Mouse (Mus musculus) MEL (cell line): Measurements from ENCODE around the gene Hist1h2br. TPM values are rescaled to one million over a fixed set of nuclear protein-coding genes. Genes with fewer than 3 reads are reported as not detected.
"Not testable (repeated sequence)": the region's sequence is repeated elsewhere in the genome, so short reads cannot be mapped to it uniquely, and the experiment has no call there.

ENCODE experiments used
- DNase-seq: peaks from one replicate; pipeline ENCODE4 v3.0.0; 2011; ENCODE audit warnings: low read depth, low spot score
- H3K27ac ChIP-seq: 2 replicates; pipeline ENCODE4 v1.5.1; 2012; ENCODE audit warnings: low read depth, mild to moderate bottlenecking, control low read depth, low read length, moderate library complexity; ENCODE audit not compliant: control insufficient read depth
- H3K27me3 ChIP-seq, 2 experiments: fragments of 150-350 bp in 1 of 2; sonication (generic) in 1 of 2; 2 replicates each; pipeline ENCODE4 v1.6.1; 2012; ENCODE audit warnings: low read length in 2 of 2, mild to moderate bottlenecking in 2 of 2, improper control_type of control experiment in 1 of 2, moderate library complexity in 1 of 2; ENCODE audit not compliant: insufficient read depth in 2 of 2, control insufficient read depth in 1 of 2
- H3K36me3 ChIP-seq, 2 experiments: 2 replicates each; pipeline ENCODE4 v1.6.1; 2012 to 2014; ENCODE audit warnings: low read length in 2 of 2, improper control_type of control experiment in 1 of 2, inconsistent platforms in 1 of 2, mild to moderate bottlenecking in 1 of 2; ENCODE audit not compliant: insufficient read depth in 2 of 2, control insufficient read depth in 1 of 2
- H3K4me1 ChIP-seq, 2 experiments: fragments of 150-350 bp in 1 of 2; sonication (generic) in 1 of 2; 2 replicates each; pipeline ENCODE4 v1.6.1; 2012; ENCODE audit warnings: low read length in 2 of 2, improper control_type of control experiment in 1 of 2, mild to moderate bottlenecking in 1 of 2; ENCODE audit not compliant: insufficient read depth in 2 of 2, control insufficient read depth in 1 of 2
- H3K4me3 ChIP-seq, 2 experiments: fragments of 150-350 bp in 1 of 2; sonication (generic) in 1 of 2; 2 replicates each; pipeline ENCODE4 v1.5.1; 2012; ENCODE audit warnings: low read depth in 2 of 2, low read length in 2 of 2, mild to moderate bottlenecking in 2 of 2, moderate library complexity in 2 of 2, control low read depth in 1 of 2, improper control_type of control experiment in 1 of 2; ENCODE audit not compliant: control insufficient read depth in 1 of 2, insufficient read depth in 1 of 2
- H3K79me2 ChIP-seq: 2 replicates; pipeline ENCODE4 v1.6.1; 2012; ENCODE audit warnings: mild to moderate bottlenecking, low read length, moderate library complexity; ENCODE audit not compliant: control insufficient read depth, poor library complexity, insufficient read depth
- H3K9ac ChIP-seq: 2 replicates; pipeline ENCODE4 v1.6.1; 2012; ENCODE audit warnings: low read depth, mild to moderate bottlenecking, control low read depth, low read length, moderate library complexity; ENCODE audit not compliant: control insufficient read depth, poor library complexity, severe bottlenecking
- H3K9me3 ChIP-seq: fragments of 150-350 bp; sonication (generic); replicated peaks from 2 replicates; pipeline ENCODE4 v1.6.1; 2012; ENCODE audit warnings: mild to moderate bottlenecking, low read length, improper control_type of control experiment, moderate library complexity; ENCODE audit not compliant: insufficient read depth
- CHD2 ChIP-seq: IDR thresholded peaks from 2 replicates; pipeline ENCODE4 v1.6.1; 2011; ENCODE audit warnings: low read length, improper control_type of control experiment
- EP300 ChIP-seq, 2 experiments: IDR thresholded peaks; 2 replicates each; pipeline ENCODE4 v1.6.1; 2011; ENCODE audit warnings: improper control_type of control experiment in 2 of 2, low read length in 2 of 2, low read depth in 1 of 2, mild to moderate bottlenecking in 1 of 2
- ETS1 ChIP-seq: IDR thresholded peaks from 2 replicates; pipeline ENCODE4 v1.6.1; 2012; ENCODE audit warnings: low read depth, mild to moderate bottlenecking, inconsistent platforms, low read length, improper control_type of control experiment, moderate library complexity
- GATA1 ChIP-seq: IDR thresholded peaks from 2 replicates; pipeline ENCODE4 v1.6.1; 2011; ENCODE audit warnings: low read depth, low read length, improper control_type of control experiment
- HCFC1 ChIP-seq: IDR thresholded peaks from 2 replicates; pipeline ENCODE4 v1.6.1; 2012; ENCODE audit warnings: low read depth, mild to moderate bottlenecking, inconsistent platforms, low read length, improper control_type of control experiment, moderate library complexity
- MAFK ChIP-seq: IDR thresholded peaks from 2 replicates; pipeline ENCODE4 v1.6.1; 2011; ENCODE audit warnings: low read depth, mild to moderate bottlenecking, low read length, improper control_type of control experiment, borderline replicate concordance
- NELFE ChIP-seq: IDR thresholded peaks from 2 replicates; pipeline ENCODE4 v1.6.1; 2011; ENCODE audit warnings: low read depth, low read length, improper control_type of control experiment
- NRF1 ChIP-seq: IDR thresholded peaks from 2 replicates; pipeline ENCODE4 v1.6.1; 2014; ENCODE audit warnings: low read depth, mild to moderate bottlenecking, inconsistent platforms, low read length, improper control_type of control experiment, moderate library complexity; ENCODE audit not compliant: poor library complexity, insufficient read depth, severe bottlenecking
- POLR2A ChIP-seq, 2 experiments: IDR thresholded peaks; 2 replicates each; pipeline ENCODE4 v1.6.1; 2011 to 2012; ENCODE audit warnings: low read length in 2 of 2, mild to moderate bottlenecking in 2 of 2, control low read depth in 1 of 2, improper control_type of control experiment in 1 of 2, low read depth in 1 of 2, moderate library complexity in 1 of 2; ENCODE audit not compliant: control insufficient read depth in 1 of 2, insufficient read depth in 1 of 2, poor library complexity in 1 of 2
- POLR2AphosphoS5 ChIP-seq: IDR thresholded peaks from 2 replicates; pipeline ENCODE4 v1.6.1; 2012; ENCODE audit warnings: low read depth, borderline replicate concordance, mild to moderate bottlenecking, inconsistent platforms, low read length, moderate library complexity, mixed read lengths
- SIN3A ChIP-seq: IDR thresholded peaks from 2 replicates; pipeline ENCODE4 v1.6.1; 2012; ENCODE audit warnings: low read length, improper control_type of control experiment, inconsistent platforms
- TBP ChIP-seq: IDR thresholded peaks from 2 replicates; pipeline ENCODE4 v1.8.0; 2011; ENCODE audit warnings: low read depth, low read length, improper control_type of control experiment
- ZC3H11A ChIP-seq: IDR thresholded peaks from 2 replicates; pipeline ENCODE4 v1.6.1; 2012; ENCODE audit warnings: low read depth, mild to moderate bottlenecking, inconsistent platforms, low read length, improper control_type of control experiment
- ZMIZ1 ChIP-seq: IDR thresholded peaks from 2 replicates; pipeline ENCODE4 v1.6.1; 2012; ENCODE audit warnings: low read depth, mild to moderate bottlenecking, inconsistent platforms, low read length, improper control_type of control experiment, moderate library complexity
- ZNF384 ChIP-seq: IDR thresholded peaks from 2 replicates; pipeline ENCODE4 v1.6.1; 2012; ENCODE audit warnings: low read depth, mild to moderate bottlenecking, inconsistent platforms, low read length, improper control_type of control experiment
- polyA plus RNA-seq, 2 experiments: library from polyadenylated mRNA; stranded (reverse) in 1 of 2; unstranded in 1 of 2; fragments of >175 nt in 1 of 2; fragments of >200 nt in 1 of 2; gene quantifications; 2 replicates each; pipeline versions ENCODE4 v1.2.1 to v1.2.4; 2012; ENCODE audit warnings: low replicate concordance in 2 of 2, low read depth in 1 of 2; ENCODE audit not compliant: insufficient read length in 2 of 2, insufficient read depth in 1 of 2, missing spikeins in 1 of 2
- total RNA-seq: library from RNA; depleted of rRNA; stranded (reverse); fragments of 300-350 nt; gene quantifications from 2 replicates; pipeline ENCODE4 v1.2.3, GENCODE M21; 2012

The Hist1h2br gene
- total and polyA plus RNA-seq, 3 experiments = 6.0 to 2,013 TPM; not detected in 1

DNA sequence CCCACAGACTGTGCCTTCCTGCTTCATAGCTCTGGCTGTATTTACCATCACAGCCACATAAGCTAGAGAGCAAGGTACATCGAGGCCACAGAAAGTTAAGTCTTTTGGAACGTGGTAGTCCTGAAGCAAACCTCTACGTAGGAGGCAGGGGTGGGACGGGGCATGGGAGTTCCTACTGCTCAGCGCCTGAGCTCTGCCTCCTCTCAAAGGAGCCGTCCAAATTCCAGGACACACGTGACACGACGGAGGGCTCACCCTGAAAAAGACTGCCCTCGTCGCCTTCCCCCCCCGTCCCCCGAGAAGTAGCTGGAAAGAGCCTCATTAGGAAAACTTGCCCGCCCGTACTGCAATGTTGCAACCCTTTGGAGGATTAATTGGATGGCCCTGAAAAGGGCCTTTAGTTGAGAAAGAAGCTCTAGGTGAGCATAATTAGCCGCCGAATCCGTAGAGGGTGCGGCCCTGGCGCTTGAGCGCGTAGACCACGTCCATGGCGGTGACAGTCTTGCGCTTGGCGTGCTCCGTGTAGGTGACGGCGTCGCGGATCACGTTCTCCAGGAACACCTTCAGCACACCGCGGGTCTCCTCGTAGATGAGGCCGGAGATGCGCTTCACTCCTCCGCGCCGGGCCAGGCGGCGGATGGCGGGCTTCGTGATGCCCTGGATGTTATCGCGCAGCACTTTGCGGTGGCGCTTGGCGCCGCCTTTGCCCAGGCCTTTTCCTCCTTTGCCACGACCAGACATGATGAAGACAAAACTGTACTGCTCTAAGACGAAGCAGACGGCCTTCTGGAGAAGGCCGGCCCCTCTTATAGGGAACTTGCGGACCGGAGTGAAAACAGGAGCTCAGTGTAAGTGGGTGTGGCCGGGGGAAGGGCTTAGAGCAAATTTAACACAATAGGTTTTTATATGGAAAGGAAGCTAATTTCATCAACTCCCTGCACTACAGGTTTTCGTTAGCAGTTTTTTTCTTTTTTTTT, 1.8 kb upstream of the Hist1h2br start, which contains the start of gene Hist1h4n:
TSS of gene Hist1h4n (minus strand) at position 779 of the 977 bp plus-strand sequence.
- 0 out of 2 replicates have a peak, but pooled peaks have one; percentile 41 for TF ChIP-seq ZMIZ1
- TF ChIP-seq POLR2A (IDR thresholded peaks at IDR 0.05; ENCODE audit: control insufficient read depth in 1 of 2, insufficient read depth in 1 of 2, low read depth in 1 of 2, low read length in 2 of 2, poor library complexity in 1 of 2) = peak; percentile 20 to 51; a peak in 2 of 4 replicates
- DNase-seq, H3K27me3 ChIP-seq, H3K9ac ChIP-seq, H3K4me1 ChIP-seq, H3K4me3 ChIP-seq, H3K9me3 ChIP-seq, H3K36me3 ChIP-seq, H3K79me2 ChIP-seq: not testable (repeated sequence)
- peak within 1 kb of the TSS; percentile 28; the same call in 1 of the 2 replicates for H3K27ac ChIP-seq

DNA sequence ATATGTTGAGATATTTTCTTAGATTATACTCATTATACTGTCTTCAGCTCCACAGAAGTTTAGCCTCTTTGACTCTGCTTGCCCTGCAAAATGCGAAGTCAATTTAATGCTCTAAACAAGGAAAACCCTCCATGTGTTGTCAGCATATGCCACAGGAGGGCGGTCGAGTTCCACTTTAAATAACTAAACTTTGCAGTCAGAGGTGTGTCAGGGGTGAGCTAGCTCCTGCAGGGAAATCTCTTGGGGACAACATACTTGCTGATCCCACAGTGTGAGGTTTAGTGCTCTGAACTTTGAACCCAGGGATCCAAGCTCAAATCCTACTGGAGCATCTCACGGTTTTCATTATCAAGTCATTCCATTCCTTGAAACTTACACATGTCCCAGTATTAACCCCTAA, 7.0 kb downstream of the Hist1h2br start:
- not testable (repeated sequence) for H3K27ac ChIP-seq, H3K27me3 ChIP-seq, H3K9ac ChIP-seq, H3K79me2 ChIP-seq, H3K4me3 ChIP-seq, H3K4me1 ChIP-seq, H3K36me3 ChIP-seq, H3K9me3 ChIP-seq, DNase-seq

DNA sequence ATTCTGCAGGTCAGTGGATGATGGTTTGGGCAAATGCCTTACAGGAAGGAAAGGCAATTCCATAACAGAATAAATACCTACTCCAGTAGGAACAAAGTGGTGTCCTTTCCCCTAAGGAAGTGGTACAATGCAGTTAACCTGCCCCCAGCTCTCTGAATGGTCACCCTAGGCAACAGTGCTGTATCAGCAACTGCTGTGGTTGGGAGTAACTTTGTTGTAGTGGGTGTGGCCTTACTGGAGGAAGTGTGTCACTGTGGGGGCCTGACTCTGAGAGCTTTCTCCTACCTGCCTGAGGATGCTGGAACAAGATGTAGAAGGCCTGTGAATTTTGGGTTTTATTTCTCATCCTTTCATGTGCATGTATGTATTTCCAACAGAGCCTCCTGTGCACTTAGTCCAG, 12.8 kb downstream of the Hist1h2br start:
- H3K4me3 ChIP-seq, H3K79me2 ChIP-seq, H3K27ac ChIP-seq, DNase-seq, H3K27me3 ChIP-seq, H3K9ac ChIP-seq, H3K9me3 ChIP-seq, H3K36me3 ChIP-seq, H3K4me1 ChIP-seq: not testable (repeated sequence)

GRCm38 (mm10) chr13:21847883-21848282, 14.3 kb downstream of the Hist1h2br start:
- TF ChIP-seq NRF1 (no peak), TBP (peak; percentile 99), GATA1 (peak; percentile 84), NELFE (no peak), HCFC1 (no peak), ETS1 (no peak), MAFK (peak; percentile 70; the same call in 1 of the 2 replicates), ZC3H11A (no peak), POLR2AphosphoS5 (no peak), POLR2A (IDR thresholded peaks at IDR 0.05; ENCODE audit: control insufficient read depth in 1 of 2, insufficient read depth in 1 of 2, low read depth in 1 of 2, low read length in 2 of 2, poor library complexity in 1 of 2) (no peak), ZNF384 (no peak), SIN3A (no peak), EP300 (IDR thresholded peaks at IDR 0.05; ENCODE audit: low read depth in 1 of 2, low read length in 2 of 2) (no peak), CHD2 (no peak)
- H3K36me3 ChIP-seq = peaks cover 0 to 11% of the 10 kb centered on the region in 2 experiments; a peak in 2 of 4 replicates
- no peak overlapping the region for H3K9ac ChIP-seq
- H3K27ac ChIP-seq = no peak overlapping the region
- peak; percentile 84 for DNase-seq
- no peaks in the 10 kb centered on the region for H3K79me2 ChIP-seq
- peaks cover 0 to 10% of the 10 kb centered on the region in 2 experiments; a peak in 2 of 4 replicates for H3K4me1 ChIP-seq
- H3K27me3 ChIP-seq = no peaks in the 10 kb centered on the region
- H3K4me3 ChIP-seq = no peak overlapping the region
- H3K9me3 ChIP-seq = no peaks in the 10 kb centered on the region
